Comparison of ENCODE assay signal across 8 mouse cellular contexts in genomic region chr11:68693447-68694040, GRCm38 (mm10). TPM values are rescaled to one million over a fixed set of nuclear protein-coding genes. Genes with fewer than 3 reads are reported as not detected.
DNase-seq lines count a peak whose midpoint lies in the region; ATAC-seq lines count a peak whose summit lies in the region.

No protein-coding gene starts in this region.

- peak overlapping the region; percentile 99 for H3K27ac ChIP-seq in heart, embryonic 13.5 days (replicated peaks)
- H3K27ac ChIP-seq in embryonic facial prominence, embryonic 10.5 days (replicated peaks): peak overlapping the region; percentile 99
- H3K27ac ChIP-seq in intestine, embryonic 15.5 days: no peak overlapping the region

- peaks cover 51% of the 10 kb centered on the region for H3K4me1 ChIP-seq in heart, embryonic 13.5 days
- H3K4me1 ChIP-seq in embryonic facial prominence, embryonic 10.5 days: peaks cover 35% of the 10 kb centered on the region
- peaks cover 5% of the 10 kb centered on the region; the same call in 1 of the 2 replicates for H3K4me1 ChIP-seq in intestine, embryonic 15.5 days (replicated peaks)

- peaks cover 11% of the 10 kb centered on the region for H3K36me3 ChIP-seq in heart, embryonic 13.5 days
- H3K36me3 ChIP-seq in embryonic facial prominence, embryonic 10.5 days (replicated peaks): peaks cover 23% of the 10 kb centered on the region
- no peaks in the 10 kb centered on the region for H3K36me3 ChIP-seq in intestine, embryonic 15.5 days

- H3K9me3 ChIP-seq in heart, embryonic 13.5 days: no peaks in the 10 kb centered on the region
- H3K9me3 ChIP-seq in embryonic facial prominence, embryonic 10.5 days: no peaks in the 10 kb centered on the region
- no peaks in the 10 kb centered on the region for H3K9me3 ChIP-seq in intestine, embryonic 15.5 days

- H3K4me3 ChIP-seq in heart, embryonic 13.5 days: peak overlapping the region; percentile 99
- H3K4me3 ChIP-seq in embryonic facial prominence, embryonic 10.5 days: peak overlapping the region; percentile 97
- H3K4me3 ChIP-seq in intestine, embryonic 15.5 days (replicated peaks): peak overlapping the region; percentile 77

- WGBS in heart, embryonic 13.5 days: 6% methylated on average over 10 of the region's 10 CpGs
- 42% methylated on average over 10 of the region's 10 CpGs for WGBS in embryonic facial prominence, embryonic 10.5 days
- WGBS in intestine, embryonic 15.5 days: 14% methylated on average over 10 of the region's 10 CpGs

- no peaks in the 10 kb centered on the region for H3K27me3 ChIP-seq in heart, embryonic 13.5 days (replicated peaks)
- no peaks in the 10 kb centered on the region for H3K27me3 ChIP-seq in embryonic facial prominence, embryonic 10.5 days (replicated peaks; ENCODE audit: low read depth, poor library complexity, severe bottlenecking)
- no peaks in the 10 kb centered on the region for H3K27me3 ChIP-seq in intestine, embryonic 15.5 days (replicated peaks)

- no peak for ATAC-seq in heart, embryonic 13.5 days (ENCODE audit: extremely low read depth, insufficient number of reproducible peaks, low FRiP score, low TSS enrichment)
- no peak for ATAC-seq in intestine, embryonic 15.5 days

- no peak for DNase-seq in heart, adult 18-20 months
- DNase-seq in embryonic facial prominence, embryonic 10.5 days (ENCODE audit: low spot score): no peak
- peak; percentile 30 for DNase-seq in neural tube, embryonic 10.5 days (ENCODE audit: extremely low spot score, low spot score)
- no peak for DNase-seq in left cerebral cortex, adult 9 months (ENCODE audit: low spot score in 2 of 2)
- no peak for DNase-seq in thymus, postnatal 36 days
- no peak for DNase-seq in testis, postnatal 10 days (ENCODE audit: low spot score)

- peak overlapping the region; percentile 83 for H3K4me2 ChIP-seq in heart, embryonic 13.5 days
- peak overlapping the region; percentile 96 for H3K4me2 ChIP-seq in intestine, embryonic 15.5 days (replicated peaks)

- peak overlapping the region; percentile 100 for H3K9ac ChIP-seq in heart, embryonic 13.5 days
- H3K9ac ChIP-seq in intestine, embryonic 15.5 days: peak overlapping the region; percentile 65

RNA-seq across cellular contexts. Expression of gene Myh10, which starts 2.2 kb away (rescaled TPM):
- polyA plus RNA-seq in heart, embryonic 13.5 days (2015; fragmentation: Nextera tagmentation; extraction: Ambion mirVana): 124 and 133 TPM in 2 replicates
- 10 to 100 TPM; 19.3 to 20.3 TPM for total RNA-seq in heart, adult 18-20 months (2021)
- polyA plus RNA-seq in embryonic facial prominence, embryonic 10.5 days (2016; fragmentation: Nextera tagmentation; extraction: Ambion mirVana): 161 and 164 TPM in 2 replicates
- polyA plus RNA-seq in intestine, embryonic 15.5 days (2015; fragmentation: Nextera tagmentation; extraction: Ambion mirVana): 68.2 and 70.4 TPM in 2 replicates
